Mouse (Mus musculus) ES-Bruce4 (cell line): ENCODE measurements around the gene Calr.

Experiments
- CTCF ChIP-seq: IDR thresholded peaks from one replicate; pipeline ENCODE4 v1.8.1; 2011; ENCODE audit warnings: low read depth, low read length
- POLR2A ChIP-seq: IDR thresholded peaks from one replicate; pipeline ENCODE4 v1.8.1; 2011; ENCODE audit warnings: low read length; ENCODE audit not compliant: insufficient read depth

DNA sequence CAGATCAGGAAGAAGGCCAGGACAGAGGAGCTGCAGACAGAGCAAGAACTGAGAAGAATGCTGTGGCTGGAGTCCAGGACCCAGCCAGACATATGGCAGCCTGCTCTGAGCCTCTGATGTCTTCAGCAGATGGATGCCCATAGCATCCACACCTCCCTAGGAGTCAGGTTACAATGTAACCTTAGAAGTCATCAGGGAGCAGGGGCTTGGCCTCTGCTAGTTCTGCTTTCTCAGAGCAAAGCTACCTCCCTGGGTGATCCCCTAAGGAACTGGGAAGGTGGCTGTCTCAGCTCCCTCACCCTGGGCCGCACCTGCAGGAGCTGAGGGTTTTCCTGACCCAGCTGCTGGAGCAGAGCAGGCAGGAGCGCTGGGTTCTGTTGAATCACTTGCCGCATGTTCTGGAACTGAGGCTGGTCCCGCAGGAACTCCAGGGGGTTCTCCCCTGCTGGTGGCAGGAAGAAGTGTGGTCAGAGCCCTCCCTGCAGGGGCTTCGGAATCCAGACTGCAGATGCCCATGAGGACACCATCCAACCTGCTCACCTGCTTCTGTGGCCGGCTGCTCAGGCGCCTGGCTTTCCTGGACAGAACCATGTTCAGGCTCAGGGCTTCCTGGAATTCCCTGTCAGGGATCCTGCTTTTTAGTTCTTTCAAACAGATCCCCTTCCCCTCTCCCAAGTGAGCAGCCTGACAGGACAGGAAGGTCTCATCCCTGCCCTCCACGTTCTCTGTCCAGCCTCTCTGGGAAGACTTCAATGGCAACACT, 9.4 kb downstream of the Calr start:
- TF ChIP-seq POLR2A = no peak
- no peak for TF ChIP-seq CTCF
